Mouse (Mus musculus) myocyte (in vitro differentiated cells): Measurements from ENCODE around the gene Ola1.

Experiments
- MAX ChIP-seq: IDR thresholded peaks from one replicate; pipeline ENCODE4 v1.6.1; 2011; ENCODE audit warnings: low read depth, mild to moderate bottlenecking, control low read depth
- MYOG ChIP-seq, 3 experiments: IDR thresholded peaks; one replicate each; pipeline ENCODE4 v1.6.1; 2011; ENCODE audit warnings: control low read depth in 2 of 3, low read depth in 2 of 3, mild to moderate bottlenecking in 2 of 3; ENCODE audit not compliant: insufficient read length in 2 of 3, control insufficient read depth in 1 of 3, insufficient read depth in 1 of 3
- POLR2A ChIP-seq: IDR thresholded peaks from one replicate; pipeline ENCODE4 v1.6.1; 2011; ENCODE audit warnings: low read depth, mild to moderate bottlenecking, control low read depth, moderate library complexity; ENCODE audit not compliant: insufficient read length
- POLR2AphosphoS2 ChIP-seq: IDR thresholded peaks from one replicate; pipeline ENCODE4 v1.6.1; 2011; ENCODE audit warnings: low read depth, control low read depth; ENCODE audit not compliant: insufficient read length
- TCF12 ChIP-seq: IDR thresholded peaks from one replicate; pipeline ENCODE4 v1.6.1; 2011; ENCODE audit warnings: mild to moderate bottlenecking, control low read depth; ENCODE audit not compliant: poor library complexity, insufficient read depth, severe bottlenecking
- TCF3 ChIP-seq: IDR thresholded peaks from one replicate; pipeline ENCODE4 v1.6.1; 2011; ENCODE audit warnings: low read depth, control low read depth; ENCODE audit not compliant: insufficient read length

GRCm38 (mm10) chr2:73053791-73054490 is 164.8 kb downstream of the Ola1 start:
- TF ChIP-seq TCF12: no peak
- TF ChIP-seq MAX: no peak
- TF ChIP-seq MYOG (IDR thresholded peaks at IDR 0.05; ENCODE audit: control insufficient read depth in 1 of 3, insufficient read depth in 1 of 3, insufficient read length in 2 of 3, low read depth in 2 of 3): no peak
- no peak for TF ChIP-seq POLR2A
- TF ChIP-seq POLR2AphosphoS2: no peak
- no peak for TF ChIP-seq TCF3
